Mouse (Mus musculus) induced T-regulatory cell, adult 2 months (primary cell): ENCODE data around the gene Tmprss15.

Experiments used
- DNase-seq: peaks from one replicate; pipeline ENCODE4 v3.0.0-alpha.2; 2012; ENCODE audit warnings: low read depth

Tmprss15 gene

GRCm38 (mm10) chr16:79090997-79091396 is at the start of gene Tmprss15:
Gene Tmprss15 (minus strand): TSS chr16:79091097.
- DNase-seq, result no peak

GRCm38 (mm10) chr16:79114879-79115278 is 24.0 kb upstream of the Tmprss15 start:
- no peak for DNase-seq

- no peak for DNase-seq
Observed at GRCm38 (mm10) chr16:79109516-79109915, 18.6 kb upstream of the Tmprss15 start.

GRCm38 (mm10) chr16:79108969-79109368 is 18.1 kb upstream of the Tmprss15 start:
- no peak for DNase-seq

- no peak for DNase-seq
Observed at GRCm38 (mm10) chr16:79100325-79100724, 9.4 kb upstream of the Tmprss15 start.

- DNase-seq, result no peak
Observed at GRCm38 (mm10) chr16:79098321-79098720, 7.4 kb upstream of the Tmprss15 start.

GRCm38 (mm10) chr16:79086550-79086949 is 4.3 kb downstream of the Tmprss15 start:
- DNase-seq, result no peak

GRCm38 (mm10) chr16:79063848-79064247 is 27.0 kb downstream of the Tmprss15 start:
- DNase-seq, result no peak

- no peak for DNase-seq
Observed at GRCm38 (mm10) chr16:79058775-79059558, 31.9 kb downstream of the Tmprss15 start.

GRCm38 (mm10) chr16:79032593-79032992 is 58.3 kb downstream of the Tmprss15 start:
- no peak for DNase-seq

- no peak for DNase-seq
Observed at GRCm38 (mm10) chr16:79002812-79003211, 88.1 kb downstream of the Tmprss15 start.

GRCm38 (mm10) chr16:79001679-79002078 is 89.2 kb downstream of the Tmprss15 start:
- no peak for DNase-seq

- no peak for DNase-seq
Observed at GRCm38 (mm10) chr16:78976384-78976783, 114.5 kb downstream of the Tmprss15 start.

- DNase-seq, result no peak
Observed at GRCm38 (mm10) chr16:78974099-78974498, 116.8 kb downstream of the Tmprss15 start.

GRCm38 (mm10) chr16:78969091-78969731 is 121.7 kb downstream of the Tmprss15 start:
- DNase-seq, result peak; percentile 21

GRCm38 (mm10) chr16:78957434-78957833 is 133.5 kb downstream of the Tmprss15 start:
- DNase-seq, result no peak

GRCm38 (mm10) chr16:78950359-78950758 is 140.5 kb downstream of the Tmprss15 start:
- DNase-seq, result no peak

GRCm38 (mm10) chr16:78937755-78938154 is 153.1 kb downstream of the Tmprss15 start:
- DNase-seq, result no peak

- DNase-seq, result no peak
Observed at GRCm38 (mm10) chr16:78934298-78934697, 156.6 kb downstream of the Tmprss15 start.

- no peak for DNase-seq
Observed at GRCm38 (mm10) chr16:78931287-78932025, 159.4 kb downstream of the Tmprss15 start.

- DNase-seq, result no peak
Observed at GRCm38 (mm10) chr16:78930382-78931286, 160.3 kb downstream of the Tmprss15 start, which contains the start of gene Chodl. Gene Chodl (plus strand): TSS chr16:78930948.

- DNase-seq, result no peak
Observed at GRCm38 (mm10) chr16:78922644-78923043, 168.3 kb downstream of the Tmprss15 start.
